Mouse (Mus musculus): Measurements from ENCODE around the gene Slc12a9.

GRCm38 (mm10) chr5:137338663-137339289 is 5.4 kb upstream of the Slc12a9 start:
- TF ChIP-seq CTCF (IDR thresholded peaks at IDR 0.05; ENCODE audit: control insufficient read depth, insufficient read depth, insufficient read length) (no peak), MYOD1 (IDR thresholded peaks at IDR 0.05; ENCODE audit: control insufficient read depth, insufficient read length, low read depth) (no peak), FOSL1 (IDR thresholded peaks at IDR 0.05; ENCODE audit: insufficient read depth, low read length, poor library complexity, severe bottlenecking) (no peak)

Measured in C2C12 (cell line).